Mouse (Mus musculus) liver, embryonic 14.5 days (tissue): ENCODE measurements at regions not wholly inside any gene's neighbourhood (a gene's known extent, or its start where the extent isn't known, plus 50 kb on each side); places are given as distances from the start of the nearest gene placed in this dataset.
A peak's percentile ranks its signal among the peaks of the same experiment; 100 is the strongest.

Source experiments
- ATAC-seq: fragments of 200-750 bp; cut with Nextera tagmentation; 2 replicates; pipeline ENCODE4 v1.8.0; 2017; ENCODE audit warnings: moderate number of reproducible peaks, mild to moderate bottlenecking, moderate library complexity; ENCODE audit not compliant: insufficient read depth
- DNase-seq, 3 experiments: peaks; one replicate each; pipeline ENCODE4 v3.0.0-alpha.2; 2012 to 2013; ENCODE audit warnings: low read depth in 3 of 3, low spot score in 3 of 3
- H3K27ac ChIP-seq: fragments of 300-500 bp; sonication (generic); 2 replicates; pipeline ENCODE4 v1.5.1; 2014; ENCODE audit warnings: moderate library complexity, mild to moderate bottlenecking, control low read depth, inconsistent platforms
- H3K27me3 ChIP-seq: fragments of 300-500 bp; sonication (generic); 2 replicates; pipeline ENCODE4 v1.6.1; 2014; ENCODE audit warnings: mild to moderate bottlenecking, low read length, moderate library complexity; ENCODE audit not compliant: control insufficient read depth, insufficient read depth
- H3K36me3 ChIP-seq: fragments of 300-500 bp; sonication (generic); replicated peaks from 2 replicates; pipeline ENCODE4 v1.6.1; 2014; ENCODE audit warnings: low read depth; ENCODE audit not compliant: control insufficient read depth, insufficient read depth
- H3K4me1 ChIP-seq, 2 experiments: fragments of 200-500 bp in 1 of 2; fragments of 300-500 bp in 1 of 2; sonication (generic) in 1 of 2; replicated peaks; 2 replicates each; pipeline ENCODE4 v1.6.1; 2012 to 2014; ENCODE audit warnings: antibody characterized with exemption in 1 of 2, inconsistent platforms in 1 of 2, low read length in 1 of 2; ENCODE audit not compliant: control insufficient read depth in 2 of 2, insufficient read depth in 2 of 2
- H3K4me2 ChIP-seq: fragments of 300-500 bp; sonication (generic); 2 replicates; pipeline ENCODE4 v1.6.1; 2014; ENCODE audit warnings: low read depth, mild to moderate bottlenecking, control low read depth, moderate library complexity
- H3K4me3 ChIP-seq, 2 experiments: fragments of 200-500 bp in 1 of 2; fragments of 300-500 bp in 1 of 2; sonication (generic) in 1 of 2; 2 replicates each; pipeline ENCODE4 v1.5.1; 2012 to 2014; ENCODE audit warnings: low read depth in 2 of 2, low read length in 2 of 2, mild to moderate bottlenecking in 2 of 2, control low read depth in 1 of 2, inconsistent platforms in 1 of 2, moderate library complexity in 1 of 2; ENCODE audit not compliant: insufficient read depth in 1 of 2
- H3K9ac ChIP-seq: fragments of 300-500 bp; sonication (generic); replicated peaks from 2 replicates; pipeline ENCODE4 v1.6.1; 2014; ENCODE audit warnings: mild to moderate bottlenecking, control low read depth, moderate library complexity
- H3K9me3 ChIP-seq: fragments of 300-500 bp; sonication (generic); 2 replicates; pipeline ENCODE4 v1.6.1; 2016; ENCODE audit warnings: low read length, mixed read lengths; ENCODE audit not compliant: control insufficient read depth
- CTCF ChIP-seq: IDR thresholded peaks from 2 replicates; pipeline ENCODE4 v1.5.1; 2016; ENCODE audit warnings: antibody characterized with exemption, low read depth, control low read depth
- EP300 ChIP-seq: IDR thresholded peaks from 2 replicates; pipeline ENCODE4 v1.6.1; 2016; ENCODE audit warnings: antibody characterized with exemption, low read depth
- WGBS: fragments of 180-500 bp; shearing (Covaris S2); extraction: QIAGEN DNeasy Blood & Tissue Kit; methylation state at CpG from one replicate; pipeline ENCODE4 v1.1.7; 2014; ENCODE audit not compliant: insufficient replicate concordance; 5-methylcytosine and 5-hydroxymethylcytosine counted together

DNA sequence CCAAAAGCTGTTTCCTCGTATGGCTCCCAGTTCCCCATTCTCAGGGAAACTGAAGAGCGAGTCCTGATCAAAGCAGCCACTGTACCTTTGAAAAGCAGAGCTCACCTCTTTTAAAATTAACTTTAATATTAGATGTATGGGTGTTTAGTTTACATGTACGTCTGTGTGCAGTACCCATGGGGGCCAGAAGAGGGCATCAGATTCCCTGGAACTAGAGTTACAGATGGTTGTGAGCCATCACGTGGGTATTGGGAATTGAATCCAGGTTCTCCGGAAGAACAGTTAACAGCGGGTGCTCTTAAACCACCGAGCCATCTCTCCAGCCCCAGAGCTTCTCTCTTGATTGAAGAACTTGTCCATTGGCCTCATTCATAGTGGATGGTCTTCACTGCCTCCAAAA is 66.0 kb upstream of the Jam3 start:
- TF ChIP-seq CTCF, result peak; percentile 46
- no peak for TF ChIP-seq EP300

DNA sequence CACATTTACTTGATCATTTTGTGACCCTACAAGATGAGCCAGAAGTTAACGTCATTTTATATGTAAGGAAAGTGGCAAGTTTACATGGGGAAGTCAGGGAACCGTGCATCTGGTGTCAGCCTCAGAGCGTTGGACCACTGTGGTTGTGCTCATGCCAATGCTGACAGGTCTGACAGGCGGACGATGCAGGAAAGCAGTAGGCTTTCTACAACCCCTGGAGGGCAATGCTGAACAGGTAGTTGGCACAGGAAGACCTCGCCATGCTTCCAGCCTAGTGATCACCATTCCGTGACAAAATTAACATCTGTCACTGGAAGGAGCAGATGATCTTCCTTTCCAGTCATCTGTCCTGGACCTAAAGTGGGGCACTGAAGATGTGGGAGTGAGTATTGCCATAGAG is 60.8 kb upstream of the Jam3 start:
- Histone ChIP-seq H3K27me3 (no peaks in the 10 kb centered on the region), H3K36me3 (no peaks in the 10 kb centered on the region), H3K27ac (no peak overlapping the region), H3K4me3 (no peak overlapping the region), H3K9ac (no peak overlapping the region), H3K4me1 (no peaks in the 10 kb centered on the region), H3K4me2 (no peak overlapping the region), H3K9me3 (no peaks in the 10 kb centered on the region)
- 55% methylated on average over 7 of the region's 7 CpGs for WGBS
- DNase-seq (no peak), ATAC-seq (no peak)
- TF ChIP-seq EP300 (no peak), CTCF (no peak)

More for the DNA sequence above, 66.0 kb upstream of the Jam3 start:
- H3K4me1 ChIP-seq, result no peaks in the 10 kb centered on the region
- H3K36me3 ChIP-seq, result no peaks in the 10 kb centered on the region
- ATAC-seq, result no peak
- no peaks in the 10 kb centered on the region for H3K9me3 ChIP-seq
- H3K27me3 ChIP-seq, result no peaks in the 10 kb centered on the region
- no peak overlapping the region for H3K4me3 ChIP-seq
- DNase-seq, result no peak
- H3K27ac ChIP-seq, result no peak overlapping the region
- no peak overlapping the region for H3K9ac ChIP-seq
- no peak overlapping the region for H3K4me2 ChIP-seq
- WGBS, result 60% methylated on average over 7 of the region's 7 CpGs

DNA sequence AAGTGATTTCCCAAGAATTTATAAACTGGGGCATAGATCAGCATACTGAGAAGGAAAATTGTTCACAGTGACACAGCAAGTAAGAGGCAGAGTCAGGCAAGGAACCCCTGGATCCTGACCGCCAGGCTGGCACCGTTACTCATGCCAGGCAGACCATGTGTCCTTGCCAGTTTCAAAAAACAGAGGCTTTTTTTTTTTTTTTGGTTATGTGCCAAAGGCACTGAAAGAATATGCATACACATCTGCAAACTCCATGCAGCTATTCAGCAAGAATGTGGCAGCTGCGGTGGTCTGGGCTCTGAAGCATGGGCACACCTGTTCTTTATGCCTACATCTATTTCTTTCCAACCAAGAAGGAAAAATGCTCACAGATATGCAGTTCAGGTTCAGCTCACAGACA is 58.8 kb upstream of the Jam3 start:
- TF ChIP-seq CTCF, result no peak
- no peak for TF ChIP-seq EP300
- H3K27me3 ChIP-seq, result no peaks in the 10 kb centered on the region
- no peaks in the 10 kb centered on the region for H3K4me1 ChIP-seq
- no peaks in the 10 kb centered on the region for H3K9me3 ChIP-seq
- DNase-seq (no peak), ATAC-seq (no peak)
- WGBS, result 72% methylated on average over 3 of the region's 3 CpGs
- H3K36me3 ChIP-seq, result no peaks in the 10 kb centered on the region
- H3K4me2 ChIP-seq, result no peak overlapping the region
- no peak overlapping the region for H3K27ac ChIP-seq
- no peak overlapping the region for H3K9ac ChIP-seq
- H3K4me3 ChIP-seq, result no peak overlapping the region

DNA sequence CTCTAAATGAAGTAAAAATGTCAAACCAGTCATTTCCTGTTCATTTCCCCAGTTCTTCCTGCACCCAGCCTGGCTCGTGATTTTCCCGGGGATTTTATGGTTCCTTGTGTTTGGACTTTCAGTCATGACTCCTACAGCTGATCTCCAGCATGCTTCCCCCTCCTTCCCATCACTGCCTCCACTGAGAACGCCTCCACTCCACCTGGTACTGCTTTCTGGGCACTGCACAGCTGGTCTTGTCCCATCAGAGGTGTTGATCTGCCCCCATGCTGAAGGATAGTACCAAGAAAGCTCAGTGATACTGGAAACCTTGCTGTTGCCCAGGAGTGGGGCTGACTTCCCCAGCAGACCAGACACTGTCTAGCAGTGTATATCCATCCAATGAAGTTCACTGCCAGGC is 53.6 kb upstream of the Jam3 start:
- Histone ChIP-seq H3K9ac (no peak overlapping the region), H3K9me3 (no peaks in the 10 kb centered on the region), H3K27ac (no peak overlapping the region), H3K27me3 (no peaks in the 10 kb centered on the region), H3K4me1 (no peaks in the 10 kb centered on the region), H3K4me3 (no peak overlapping the region), H3K4me2 (no peak overlapping the region), H3K36me3 (no peaks in the 10 kb centered on the region)
- 23% methylated on average over 3 of the region's 3 CpGs for WGBS
- DNase-seq (no peak), ATAC-seq (no peak)
- TF ChIP-seq CTCF, result no peak
- TF ChIP-seq EP300, result no peak
